ENCODE assay signal across 10 mouse cellular contexts in genomic region chr15:85947541-85947940, GRCm38 (mm10).
DNase-seq lines count a peak whose midpoint lies in the region; ATAC-seq and TF ChIP-seq lines count a peak whose summit lies in the region.
"Had no signal": no experiment of that assay in that cellular context is flagged by ENCODE, and none has a peak within 500 bp of the region (broad histone marks: within the 10 kb centered on the region; RNA-seq: fewer than 3 reads in every experiment).

No protein-coding gene starts in this region.

- no peaks in the 10 kb centered on the region for H3K27me3 ChIP-seq in embryonic facial prominence, embryonic 12.5 days
- H3K27me3 ChIP-seq in limb, embryonic 10.5 days (ENCODE audit: low read depth, poor library complexity, severe bottlenecking) = no peaks in the 10 kb centered on the region

- H3K4me2 ChIP-seq in embryonic facial prominence, embryonic 12.5 days (replicated peaks) = no peak overlapping the region

- no peaks in the 10 kb centered on the region for H3K36me3 ChIP-seq in embryonic facial prominence, embryonic 12.5 days
- no peaks in the 10 kb centered on the region for H3K36me3 ChIP-seq in limb, embryonic 10.5 days
- H3K36me3 ChIP-seq: G1E had no signal

- 57% methylated on average over 9 of the region's 9 CpGs for WGBS in lung, adult 2 months
- WGBS in embryonic facial prominence, embryonic 12.5 days = 50% methylated on average over 9 of the region's 9 CpGs
- WGBS in limb, embryonic 10.5 days = 81% methylated on average over 9 of the region's 9 CpGs

- TF ChIP-seq POLR2A in lung, adult 2 months (IDR thresholded peaks at IDR 0.05; ENCODE audit: borderline replicate concordance, extremely low read depth, low read depth, low read length) = no peak

- H3K9me3 ChIP-seq in embryonic facial prominence, embryonic 12.5 days = no peaks in the 10 kb centered on the region
- no peaks in the 10 kb centered on the region for H3K9me3 ChIP-seq in limb, embryonic 10.5 days (replicated peaks)
- H3K9me3 ChIP-seq: G1E had no signal

- ATAC-seq in embryonic facial prominence, embryonic 12.5 days (ENCODE audit: insufficient number of reproducible peaks, insufficient read depth, low FRiP score, low TSS enrichment) = peak; percentile 52; the same call in 1 of the 2 replicates
- ATAC-seq in cerebellum, adult (ENCODE audit: insufficient number of reproducible peaks, low FRiP score, low TSS enrichment) = no peak
- ATAC-seq: liver, postnatal 0 days had no signal

- no peak overlapping the region for H3K9ac ChIP-seq in embryonic facial prominence, embryonic 12.5 days
- H3K9ac ChIP-seq: liver, postnatal 0 days had no signal

- DNase-seq in lung, adult 2 months = peak; percentile 27
- DNase-seq in lung, postnatal 25 days (ENCODE audit: low spot score) = no peak
- no peak for DNase-seq in limb, embryonic 10.5 days (ENCODE audit: low spot score)
- DNase-seq in retina, postnatal 1 day = peak; percentile 60
- DNase-seq in cerebellum, postnatal 25 days = no peak
- DNase-seq in urinary bladder, postnatal 36 days (ENCODE audit: low spot score in 2 of 2) = no peak
- DNase-seq: liver, postnatal 0 days had no signal

- 0 out of 2 replicates have a peak overlapping the region, but pooled peaks have one; percentile 47 for H3K27ac ChIP-seq in embryonic facial prominence, embryonic 12.5 days
- H3K27ac ChIP-seq in limb, embryonic 10.5 days = peak overlapping the region; percentile 53

- no peak for TF ChIP-seq CTCF in lung, adult 2 months (IDR thresholded peaks at IDR 0.05; ENCODE audit: insufficient read depth, low read length)

- no peak overlapping the region for H3K4me3 ChIP-seq in lung, adult 2 months (replicated peaks; ENCODE audit: extremely low read depth, low read depth, low read length)
- H3K4me3 ChIP-seq in embryonic facial prominence, embryonic 12.5 days = no peak overlapping the region
- H3K4me3 ChIP-seq in limb, embryonic 10.5 days = no peak overlapping the region

- no peaks in the 10 kb centered on the region for H3K4me1 ChIP-seq in lung, adult 2 months (ENCODE audit: control insufficient read depth, insufficient read depth, low read length)
- H3K4me1 ChIP-seq in embryonic facial prominence, embryonic 12.5 days = peaks cover 15% of the 10 kb centered on the region; the same call in 1 of the 2 replicates
- peaks cover 13% of the 10 kb centered on the region for H3K4me1 ChIP-seq in limb, embryonic 10.5 days

Comparison
In these comparisons a context has a peak if more than half of its experiments do, and no peak if none do; other contexts are left out.
1. DNase-seq: peak in lung, adult 2 months (single experiment) and retina, postnatal 1 day (single experiment); none in lung, postnatal 25 days (single experiment), limb, embryonic 10.5 days (single experiment), cerebellum, postnatal 25 days (0 of 2) and urinary bladder, postnatal 36 days (0 of 2).